Mouse (Mus musculus) lung, adult 2 months (tissue): Measurements from ENCODE around the gene Rhbdd1.

Experiments used
- CTCF ChIP-seq: fragments of 200-500 bp; IDR thresholded peaks from 2 replicates; pipeline ENCODE4 v1.5.1; 2011; ENCODE audit warnings: mild to moderate bottlenecking, low read length, control low read depth; ENCODE audit not compliant: insufficient read depth
- POLR2A ChIP-seq: fragments of 200-500 bp; IDR thresholded peaks from 2 replicates; pipeline ENCODE4 v1.6.1; 2011; ENCODE audit warnings: low read depth, mild to moderate bottlenecking, control low read depth, low read length, borderline replicate concordance; ENCODE audit errors: extremely low read depth

- TF ChIP-seq CTCF (no peak), POLR2A (no peak)
Measured at GRCm38 (mm10) chr1:82287776-82288325, 28.4 kb upstream of the Rhbdd1 start.
